20 mouse cellular contexts compared by ENCODE assay signal in the genomic region with DNA sequence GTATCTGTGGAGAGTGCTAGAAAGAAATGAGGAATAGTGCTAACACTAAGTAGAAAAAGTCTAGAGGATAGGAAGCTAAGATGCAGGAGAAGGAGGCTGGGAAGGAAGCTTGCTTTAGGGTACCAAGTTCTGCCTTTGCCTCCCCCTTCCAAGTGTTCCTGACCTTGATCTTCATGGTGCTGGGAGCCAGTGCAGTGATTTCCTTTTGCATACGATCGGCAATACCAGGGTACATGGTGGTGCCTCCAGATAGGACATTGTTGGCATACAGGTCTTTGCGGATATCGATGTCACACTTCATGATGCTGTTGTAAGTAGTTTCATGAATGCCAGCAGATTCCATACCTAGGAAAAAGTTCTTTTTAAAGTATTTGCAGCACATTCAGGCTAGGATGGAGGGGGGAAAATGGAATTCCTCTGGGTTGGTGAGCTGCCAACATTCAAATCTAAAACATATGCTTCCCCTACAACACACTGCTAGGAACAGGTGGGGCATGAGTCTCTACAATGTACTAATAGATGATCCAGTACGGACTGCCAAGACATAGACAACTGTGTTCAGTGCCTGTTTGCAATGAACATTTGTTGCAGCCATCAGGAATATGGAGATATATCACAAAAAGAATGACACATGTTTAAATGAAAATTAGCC. TPM values are rescaled to one million over a fixed set of nuclear protein-coding genes. Genes with fewer than 3 reads are reported as not detected.
DNase-seq lines count a peak whose midpoint lies in the region; ATAC-seq and TF ChIP-seq lines count a peak whose summit lies in the region.
"Had no signal": no experiment of that assay in that cellular context is flagged by ENCODE, and none has a peak within 500 bp of the region (broad histone marks: within the 10 kb centered on the region; RNA-seq: fewer than 3 reads in every experiment).

No protein-coding gene starts in this region.

- H3K4me3 ChIP-seq in forebrain, embryonic 15.5 days, result no peak overlapping the region
- no peak overlapping the region for H3K4me3 ChIP-seq in forebrain, embryonic 12.5 days (replicated peaks)
- H3K4me3 ChIP-seq in left cerebral cortex, adult 2 months, result no peak overlapping the region
- H3K4me3 ChIP-seq: liver, embryonic 13.5 days; midbrain, embryonic 15.5 days had no signal

- ATAC-seq in forebrain, embryonic 15.5 days (replicated peaks), result peak; percentile 88
- ATAC-seq in forebrain, embryonic 12.5 days (ENCODE audit: low FRiP score), result no peak
- ATAC-seq: intestine, embryonic 16.5 days; lung, postnatal 0 days; midbrain, embryonic 15.5 days had no signal

- no peak overlapping the region for H3K9ac ChIP-seq in forebrain, embryonic 15.5 days (replicated peaks)
- no peak overlapping the region for H3K9ac ChIP-seq in forebrain, embryonic 12.5 days
- H3K9ac ChIP-seq: hindbrain, embryonic 14.5 days; liver, embryonic 13.5 days; midbrain, embryonic 15.5 days had no signal

- DNase-seq in layer of hippocampus, postnatal 14 days (ENCODE audit: low spot score in 2 of 2), result peak; percentile 12 to 60
- DNase-seq in layer of hippocampus, postnatal 36 days, result no peak
- DNase-seq in forelimb bud, embryonic 11.5 days (ENCODE audit: low read depth, low spot score), result peak; percentile 37
- no peak for DNase-seq in retina, embryonic 14.5 days (ENCODE audit: low spot score)
- no peak for DNase-seq in left cerebral cortex, adult 2 months (ENCODE audit: extremely low spot score in 1 of 2, low spot score in 2 of 2)
- no peak for DNase-seq in frontal cortex, postnatal 14 days (ENCODE audit: low spot score in 2 of 2)
- DNase-seq: adrenal gland, adult 2 months; cerebellum, adult 9-11 months; gastrocnemius, postnatal 10 days; liver, embryonic 13.5 days; right cerebral cortex, postnatal 14 days had no signal

- H3K27me3 ChIP-seq in forebrain, embryonic 15.5 days, result no peaks in the 10 kb centered on the region
- no peaks in the 10 kb centered on the region for H3K27me3 ChIP-seq in forebrain, embryonic 12.5 days
- H3K27me3 ChIP-seq: liver, embryonic 13.5 days; midbrain, embryonic 15.5 days had no signal

- no peak overlapping the region for H3K27ac ChIP-seq in forebrain, embryonic 15.5 days (replicated peaks)
- no peak overlapping the region for H3K27ac ChIP-seq in forebrain, embryonic 12.5 days
- H3K27ac ChIP-seq in left cerebral cortex, adult 2 months, result no peak overlapping the region
- H3K27ac ChIP-seq: hindbrain, embryonic 14.5 days; liver, embryonic 13.5 days; midbrain, embryonic 15.5 days had no signal

- no peak overlapping the region for H3K4me2 ChIP-seq in forebrain, embryonic 15.5 days (replicated peaks)
- H3K4me2 ChIP-seq in forebrain, embryonic 12.5 days, result no peak overlapping the region
- H3K4me2 ChIP-seq: hindbrain, embryonic 14.5 days; liver, embryonic 13.5 days; midbrain, embryonic 15.5 days had no signal

- H3K9me3 ChIP-seq in forebrain, embryonic 15.5 days, result no peaks in the 10 kb centered on the region
- H3K9me3 ChIP-seq in forebrain, embryonic 12.5 days, result no peaks in the 10 kb centered on the region
- H3K9me3 ChIP-seq: liver, embryonic 13.5 days; midbrain, embryonic 15.5 days had no signal

- 0 out of 2 replicates have a peak, but pooled peaks cover 3% of the 10 kb centered on the region for H3K4me1 ChIP-seq in forebrain, embryonic 15.5 days
- H3K4me1 ChIP-seq in forebrain, embryonic 12.5 days, result no peaks in the 10 kb centered on the region; the same call in 1 of the 2 replicates
- H3K4me1 ChIP-seq: liver, embryonic 13.5 days; midbrain, embryonic 15.5 days had no signal

- H3K36me3 ChIP-seq in forebrain, embryonic 15.5 days, result no peaks in the 10 kb centered on the region
- H3K36me3 ChIP-seq in forebrain, embryonic 12.5 days (replicated peaks), result no peaks in the 10 kb centered on the region
- H3K36me3 ChIP-seq: liver, embryonic 13.5 days; midbrain, embryonic 15.5 days had no signal

- intact Hi-C loops in left cerebral cortex, adult 2 months (cut with DNase I), result no loop called here

- no peak for TF ChIP-seq CTCF in left cerebral cortex, adult 2 months (IDR thresholded peaks at IDR 0.05)

- WGBS in forebrain, embryonic 15.5 days, result 81% methylated on average over 5 of the region's 5 CpGs
- 91% methylated on average over 5 of the region's 5 CpGs for WGBS in forebrain, embryonic 12.5 days

RNA-seq across cellular contexts. Expression of gene Actc1, which starts 5.3 kb away (rescaled TPM):
- 2.4 and 22.2 TPM in 2 replicates for polyA plus RNA-seq in forebrain, embryonic 15.5 days (2015; fragmentation: Nextera tagmentation; extraction: Ambion mirVana)
- 2.7 and 6.4 TPM in 2 replicates for polyA plus RNA-seq in forebrain, embryonic 12.5 days (2016; fragmentation: Nextera tagmentation; extraction: Ambion mirVana)
- not detected for total RNA-seq in layer of hippocampus, postnatal 14 days (2021)
- not detected for total RNA-seq in layer of hippocampus, postnatal 36 days (2021)
- not detected for total RNA-seq in left cerebral cortex, adult 2 months (2021)
- total RNA-seq: adrenal gland, adult 2 months; left cerebral cortex, postnatal 25 days; megakaryocyte, adult 5-6 weeks had no signal

RNA-seq across cellular contexts. Expression of gene Gjd2, which starts 34.7 kb away (rescaled TPM):
- polyA plus RNA-seq in forebrain, embryonic 15.5 days (2015; fragmentation: Nextera tagmentation; extraction: Ambion mirVana), result 3.4 and 3.6 TPM in 2 replicates
- 2.2 and 2.6 TPM in 2 replicates for polyA plus RNA-seq in forebrain, embryonic 12.5 days (2016; fragmentation: Nextera tagmentation; extraction: Ambion mirVana)
- 10 to 100 TPM; 13.8 to 14.3 TPM for total RNA-seq in layer of hippocampus, postnatal 14 days (2021)
- 1 to 10 TPM; 5.2 to 6.6 TPM for total RNA-seq in layer of hippocampus, postnatal 36 days (2021)
- 1 to 10 TPM; 5.3 to 6.8 TPM for total RNA-seq in left cerebral cortex, adult 2 months (2021)
- total RNA-seq: gastrocnemius, postnatal 10 days; megakaryocyte, adult 5-6 weeks had no signal
- polyA plus RNA-seq: C2C12; liver, embryonic 13.5 days; lung, postnatal 0 days had no signal

Comparison
In these comparisons a context has a peak if more than half of its experiments do, and no peak if none do; other contexts are left out.
1. DNase-seq: peak in layer of hippocampus, postnatal 14 days (2 of 2) and forelimb bud, embryonic 11.5 days (single experiment); none in layer of hippocampus, postnatal 36 days (0 of 2), retina, embryonic 14.5 days (single experiment), left cerebral cortex, adult 2 months (0 of 2) and frontal cortex, postnatal 14 days (0 of 2).